Mouse (Mus musculus) midbrain, embryonic 14.5 days (tissue): ENCODE results near the gene Kctd15. TPM values are rescaled to one million over a fixed set of nuclear protein-coding genes. Genes with fewer than 3 reads are reported as not detected.

Source experiments
- ATAC-seq: fragments of 200-750 bp; cut with Nextera tagmentation; 2 replicates; pipeline ENCODE4 v1.8.0; 2017; ENCODE audit warnings: moderate number of reproducible peaks, moderate library complexity; ENCODE audit not compliant: low FRiP score, low TSS enrichment
- DNase-seq: peaks from one replicate; pipeline ENCODE4 v3.0.0-alpha.2; 2015
- H3K27ac ChIP-seq: fragments of 300-500 bp; sonication (generic); replicated peaks from 2 replicates; pipeline ENCODE4 v1.5.1; 2014; ENCODE audit warnings: mild to moderate bottlenecking, low read depth, low read length, moderate library complexity
- H3K27me3 ChIP-seq: fragments of 300-500 bp; sonication (generic); 2 replicates; pipeline ENCODE4 v1.6.1; 2014; ENCODE audit warnings: low read length, control low read depth, mixed read lengths; ENCODE audit not compliant: control insufficient read depth, insufficient read depth
- H3K36me3 ChIP-seq: fragments of 300-500 bp; sonication (generic); 2 replicates; pipeline ENCODE4 v1.6.1; 2014; ENCODE audit warnings: low read length, control low read depth; ENCODE audit not compliant: control insufficient read depth, insufficient read depth
- H3K4me1 ChIP-seq: fragments of 300-500 bp; sonication (generic); 2 replicates; pipeline ENCODE4 v1.6.1; 2014; ENCODE audit warnings: mild to moderate bottlenecking, antibody characterized with exemption, low read length, control low read depth; ENCODE audit not compliant: control insufficient read depth, insufficient read depth
- H3K4me2 ChIP-seq: fragments of 300-500 bp; sonication (generic); 2 replicates; pipeline ENCODE4 v1.6.1; 2014; ENCODE audit warnings: mild to moderate bottlenecking, low read length, moderate library complexity
- H3K4me3 ChIP-seq: fragments of 300-500 bp; sonication (generic); replicated peaks from 2 replicates; pipeline ENCODE4 v1.5.1; 2014; ENCODE audit warnings: low read depth, low read length
- H3K9ac ChIP-seq: fragments of 300-500 bp; sonication (generic); replicated peaks from 2 replicates; pipeline ENCODE4 v1.6.1; 2014; ENCODE audit warnings: mild to moderate bottlenecking, low read length, moderate library complexity
- H3K9me3 ChIP-seq: fragments of 300-500 bp; sonication (generic); 2 replicates; pipeline ENCODE4 v1.6.1; 2016; ENCODE audit warnings: low read length, control low read depth, mixed read lengths; ENCODE audit not compliant: control insufficient read depth
- WGBS: fragments of 180-500 bp; shearing (Covaris S2); extraction: QIAGEN DNeasy Blood & Tissue Kit; methylation state at CpG from one replicate; pipeline ENCODE4 v1.1.7; 2014; 5-methylcytosine and 5-hydroxymethylcytosine counted together
- polyA plus RNA-seq: library from polyadenylated mRNA; unstranded; fragments of >200 nt; fragmentation: Nextera tagmentation; extraction: Ambion mirVana; gene quantifications from 2 replicates; pipeline ENCODE4 v1.2.1, GENCODE M21; 2014

Kctd15 gene
- polyA plus RNA-seq, 1 experiment from 2014 or later, result 17.5 TPM

GRCm38 (mm10) chr7:34693072-34693471 lies 36.5 kb upstream of the Kctd15 start:
- Histone ChIP-seq H3K36me3 (no peaks in the 10 kb centered on the region), H3K9ac (no peak overlapping the region), H3K4me2 (no peak overlapping the region), H3K9me3 (no peaks in the 10 kb centered on the region), H3K27me3 (no peaks in the 10 kb centered on the region), H3K4me3 (no peak overlapping the region), H3K4me1 (peaks cover 41% of the 10 kb centered on the region), H3K27ac (0 out of 2 replicates have a peak overlapping the region, but pooled peaks have one; percentile 5)
- no peak for ATAC-seq
- no peak for DNase-seq
- WGBS, result 74% methylated on average over 4 of the region's 4 CpGs

- Histone ChIP-seq H3K4me2 (no peak overlapping the region), H3K27me3 (no peaks in the 10 kb centered on the region), H3K9me3 (no peaks in the 10 kb centered on the region), H3K36me3 (no peaks in the 10 kb centered on the region), H3K9ac (no peak overlapping the region), H3K4me3 (no peak overlapping the region), H3K4me1 (peaks cover 46% of the 10 kb centered on the region), H3K27ac (peak overlapping the region; percentile 43)
- no peak for ATAC-seq
- 24% methylated on average over 13 of the region's 13 CpGs for whole genome bisulfite sequencing
- DNase-seq, result peak; percentile 62
These were observed 33.6 kb upstream of the Kctd15 start for GRCm38 (mm10) chr7:34690111-34690510.

GRCm38 (mm10) chr7:34689028-34689427 lies 32.5 kb upstream of the Kctd15 start:
- ATAC-seq, result no peak

GRCm38 (mm10) chr7:34685801-34686200 lies 29.3 kb upstream of the Kctd15 start:
- H3K36me3 ChIP-seq, result no peaks in the 10 kb centered on the region
- no peak overlapping the region for H3K4me3 ChIP-seq
- H3K4me1 ChIP-seq, result peaks cover 29% of the 10 kb centered on the region
- no peaks in the 10 kb centered on the region for H3K27me3 ChIP-seq
- DNase-seq (no peak), ATAC-seq (peak; percentile 37)
- no peak overlapping the region for H3K4me2 ChIP-seq
- H3K9ac ChIP-seq, result no peak overlapping the region
- WGBS, result 27% methylated on average over 7 of the region's 7 CpGs
- peak overlapping the region; percentile 20 for H3K27ac ChIP-seq
- H3K9me3 ChIP-seq, result no peaks in the 10 kb centered on the region

More at GRCm38 (mm10) chr7:34689028-34689427, 32.5 kb upstream of the Kctd15 start:
- Histone ChIP-seq H3K36me3 (no peaks in the 10 kb centered on the region), H3K9ac (no peak overlapping the region), H3K4me2 (no peak overlapping the region), H3K9me3 (no peaks in the 10 kb centered on the region), H3K27me3 (no peaks in the 10 kb centered on the region), H3K27ac (no peak overlapping the region), H3K4me3 (no peak overlapping the region), H3K4me1 (peaks cover 38% of the 10 kb centered on the region)
- peak; percentile 52 for DNase-seq
- WGBS, result 17% methylated on average over 6 of the region's 6 CpGs

- WGBS, result 69% methylated on average over 4 of the region's 4 CpGs
- Histone ChIP-seq H3K4me3 (no peak overlapping the region), H3K4me1 (peaks cover 26% of the 10 kb centered on the region), H3K4me2 (no peak overlapping the region), H3K36me3 (no peaks in the 10 kb centered on the region), H3K27me3 (no peaks in the 10 kb centered on the region), H3K9me3 (no peaks in the 10 kb centered on the region), H3K9ac (no peak overlapping the region), H3K27ac (no peak overlapping the region)
- ATAC-seq (no peak), DNase-seq (no peak)
These were observed 28.6 kb upstream of the Kctd15 start for GRCm38 (mm10) chr7:34685176-34685575.

- H3K9me3 ChIP-seq, result no peaks in the 10 kb centered on the region
- peak overlapping the region; percentile 45 for H3K27ac ChIP-seq
- H3K4me2 ChIP-seq, result no peak overlapping the region
- DNase-seq (peak; percentile 58), ATAC-seq (no peak)
- WGBS, result 42% methylated on average over 15 of the region's 15 CpGs
- no peak overlapping the region for H3K9ac ChIP-seq
- peaks cover 2% of the 10 kb centered on the region; the same call in 1 of the 2 replicates for H3K27me3 ChIP-seq
- peaks cover 9% of the 10 kb centered on the region; the same call in 1 of the 2 replicates for H3K4me1 ChIP-seq
- H3K4me3 ChIP-seq, result no peak overlapping the region
- H3K36me3 ChIP-seq, result no peaks in the 10 kb centered on the region
These were observed 24.4 kb upstream of the Kctd15 start for GRCm38 (mm10) chr7:34680771-34681421.

- Histone ChIP-seq H3K9me3 (no peaks in the 10 kb centered on the region), H3K27ac (no peak overlapping the region), H3K9ac (no peak overlapping the region), H3K36me3 (no peaks in the 10 kb centered on the region), H3K4me1 (0 out of 2 replicates have a peak, but pooled peaks cover 8% of the 10 kb centered on the region), H3K27me3 (peaks cover 12% of the 10 kb centered on the region), H3K4me2 (no peak overlapping the region), H3K4me3 (no peak overlapping the region)
- no peak for ATAC-seq
- 79% methylated on average over 2 of the region's 2 CpGs for WGBS
- DNase-seq, result no peak
These were observed 23.4 kb upstream of the Kctd15 start for GRCm38 (mm10) chr7:34679886-34680285.

- Histone ChIP-seq H3K9ac (peak overlapping the region; percentile 32), H3K4me1 (0 out of 2 replicates have a peak, but pooled peaks cover 8% of the 10 kb centered on the region), H3K4me3 (peak overlapping the region; percentile 23), H3K36me3 (no peaks in the 10 kb centered on the region), H3K27me3 (peaks cover 36% of the 10 kb centered on the region), H3K27ac (no peak overlapping the region), H3K9me3 (no peaks in the 10 kb centered on the region), H3K4me2 (peak overlapping the region; percentile 61)
- DNase-seq (peak; percentile 93), ATAC-seq (peak; percentile 53)
- 4% methylated on average over 33 of the region's 33 CpGs for WGBS
These were observed 19.4 kb upstream of the Kctd15 start for GRCm38 (mm10) chr7:34675831-34676514.
